Mouse (Mus musculus) intestine, embryonic 15.5 days (tissue): ENCODE results near the gene Mbd3. TPM values are rescaled to one million over a fixed set of nuclear protein-coding genes. Genes with fewer than 3 reads are reported as not detected.

Source experiments
- ATAC-seq: fragments of 200-750 bp; cut with Nextera tagmentation; 2 replicates; pipeline ENCODE4 v1.8.0; 2017; ENCODE audit warnings: moderate TSS enrichment, moderate library complexity
- H3K27ac ChIP-seq: fragments of 300-500 bp; sonication (generic); 2 replicates; pipeline ENCODE4 v1.5.1; 2015; ENCODE audit warnings: mild to moderate bottlenecking, inconsistent platforms
- H3K27me3 ChIP-seq: fragments of 300-500 bp; sonication (generic); replicated peaks from 2 replicates; pipeline ENCODE4 v1.6.1; 2015; ENCODE audit warnings: inconsistent platforms
- H3K36me3 ChIP-seq: fragments of 300-500 bp; sonication (generic); 2 replicates; pipeline ENCODE4 v1.6.1; 2015; ENCODE audit warnings: inconsistent platforms
- H3K4me1 ChIP-seq: fragments of 300-500 bp; sonication (generic); replicated peaks from 2 replicates; pipeline ENCODE4 v1.6.1; 2015; ENCODE audit warnings: inconsistent platforms
- H3K4me2 ChIP-seq: fragments of 300-500 bp; sonication (generic); replicated peaks from 2 replicates; pipeline ENCODE4 v1.6.1; 2015; ENCODE audit warnings: mild to moderate bottlenecking, inconsistent platforms
- H3K4me3 ChIP-seq: fragments of 300-500 bp; sonication (generic); replicated peaks from 2 replicates; pipeline ENCODE4 v1.5.1; 2015; ENCODE audit warnings: inconsistent platforms
- H3K9ac ChIP-seq: fragments of 300-500 bp; sonication (generic); 2 replicates; pipeline ENCODE4 v1.6.1; 2015; ENCODE audit warnings: inconsistent platforms
- H3K9me3 ChIP-seq: fragments of 300-500 bp; sonication (generic); 2 replicates; pipeline ENCODE4 v1.6.1; 2016; ENCODE audit warnings: inconsistent platforms
- WGBS: fragments of 180-500 bp; shearing (Covaris S2); methylation state at CpG from one replicate; pipeline ENCODE4 v1.1.7; 2015; 5-methylcytosine and 5-hydroxymethylcytosine counted together
- polyA plus RNA-seq: library from polyadenylated mRNA; unstranded; fragments of >200 nt; fragmentation: Nextera tagmentation; extraction: Ambion mirVana; gene quantifications from 2 replicates; pipeline ENCODE4 v1.2.1, GENCODE M21; 2015

Gene Mbd3
- polyA plus RNA-seq, 1 experiment from 2014 or later: 180 TPM

- 12% methylated on average over 8 of the region's 8 CpGs for WGBS
- no peaks in the 10 kb centered on the region for H3K9me3 ChIP-seq
- H3K4me3 ChIP-seq: peak overlapping the region; percentile 98
- no peak for ATAC-seq
- no peak overlapping the region for H3K27ac ChIP-seq
- peak overlapping the region; percentile 22; the same call in 1 of the 2 replicates for H3K4me2 ChIP-seq
- H3K36me3 ChIP-seq: peaks cover 12% of the 10 kb centered on the region
- no peaks in the 10 kb centered on the region for H3K27me3 ChIP-seq
- H3K4me1 ChIP-seq: peaks cover 26% of the 10 kb centered on the region
- H3K9ac ChIP-seq: no peak overlapping the region
Measured at GRCm38 (mm10) chr10:80434233-80434592, 34.9 kb upstream of the Mbd3 start.

- H3K36me3 ChIP-seq: peaks cover 17% of the 10 kb centered on the region
- H3K9ac ChIP-seq: peak within 1 kb of the TSS; percentile 98
- peak; percentile 95 for ATAC-seq
- H3K27me3 ChIP-seq: no peaks in the 10 kb centered on the region
- peak within 1 kb of the TSS; percentile 89 for H3K27ac ChIP-seq
- peak within 1 kb of the TSS; percentile 98 for H3K4me3 ChIP-seq
- H3K4me1 ChIP-seq: peaks cover 26% of the 10 kb centered on the region
- H3K4me2 ChIP-seq: peak within 1 kb of the TSS; percentile 81
- no peaks in the 10 kb centered on the region for H3K9me3 ChIP-seq
- under 1% methylated on average over 60 of the region's 61 CpGs for WGBS
Measured at GRCm38 (mm10) chr10:80433513-80434232, 34.3 kb upstream of the Mbd3 start, which contains the start of gene Tcf3. TSS of gene Tcf3 (minus strand) at chr10:80433647.

- Histone ChIP-seq H3K4me2 (peak overlapping the region; percentile 81), H3K27me3 (no peaks in the 10 kb centered on the region), H3K9ac (peak overlapping the region; percentile 98), H3K36me3 (peaks cover 22% of the 10 kb centered on the region), H3K9me3 (no peaks in the 10 kb centered on the region), H3K27ac (peak overlapping the region; percentile 89), H3K4me1 (peaks cover 26% of the 10 kb centered on the region), H3K4me3 (peak overlapping the region; percentile 98)
- ATAC-seq: peak; percentile 0
- WGBS: under 1% methylated on average over 60 of the region's 60 CpGs
Measured at GRCm38 (mm10) chr10:80432936-80433512, 33.7 kb upstream of the Mbd3 start.

GRCm38 (mm10) chr10:80432387-80432785 lies 33.0 kb upstream of the Mbd3 start:
- Histone ChIP-seq H3K27ac (peak overlapping the region; percentile 89; the same call in 1 of the 2 replicates), H3K27me3 (no peaks in the 10 kb centered on the region), H3K4me3 (peak overlapping the region; percentile 98), H3K4me1 (peaks cover 26% of the 10 kb centered on the region), H3K36me3 (peaks cover 28% of the 10 kb centered on the region), H3K4me2 (peak overlapping the region; percentile 81), H3K9ac (peak overlapping the region; percentile 98), H3K9me3 (no peaks in the 10 kb centered on the region)
- WGBS: 0% methylated on average over 4 of the region's 4 CpGs
- no peak for ATAC-seq

- no peak for ATAC-seq
- Histone ChIP-seq H3K9me3 (no peaks in the 10 kb centered on the region), H3K4me3 (peak overlapping the region; percentile 98), H3K27me3 (no peaks in the 10 kb centered on the region), H3K27ac (0 out of 2 replicates have a peak overlapping the region, but pooled peaks have one; percentile 36), H3K9ac (peak overlapping the region; percentile 98), H3K36me3 (peaks cover 34% of the 10 kb centered on the region), H3K4me1 (peaks cover 26% of the 10 kb centered on the region), H3K4me2 (peak overlapping the region; percentile 81)
- WGBS: 11% methylated on average over 16 of the region's 16 CpGs
Measured at GRCm38 (mm10) chr10:80431570-80432386, 32.4 kb upstream of the Mbd3 start.

GRCm38 (mm10) chr10:80430375-80430980 lies 31.1 kb upstream of the Mbd3 start:
- WGBS: 62% methylated on average over 8 of the region's 8 CpGs
- no peak for ATAC-seq
- peaks cover 47% of the 10 kb centered on the region for H3K36me3 ChIP-seq
- no peak overlapping the region for H3K4me3 ChIP-seq
- H3K27me3 ChIP-seq: no peaks in the 10 kb centered on the region
- no peak overlapping the region for H3K4me2 ChIP-seq
- H3K9ac ChIP-seq: no peak overlapping the region
- no peaks in the 10 kb centered on the region for H3K9me3 ChIP-seq
- H3K4me1 ChIP-seq: peaks cover 16% of the 10 kb centered on the region; the same call in 1 of the 2 replicates
- no peak overlapping the region for H3K27ac ChIP-seq

- Histone ChIP-seq H3K9ac (no peak overlapping the region), H3K27me3 (no peaks in the 10 kb centered on the region), H3K9me3 (no peaks in the 10 kb centered on the region), H3K27ac (no peak overlapping the region), H3K4me2 (no peak overlapping the region), H3K4me1 (peaks cover 12% of the 10 kb centered on the region; the same call in 1 of the 2 replicates), H3K4me3 (no peak overlapping the region), H3K36me3 (peaks cover 53% of the 10 kb centered on the region)
- WGBS: 81% methylated on average over 8 of the region's 8 CpGs
- ATAC-seq: no peak
Measured at GRCm38 (mm10) chr10:80429800-80430199, 30.4 kb upstream of the Mbd3 start.

- Histone ChIP-seq H3K4me3 (no peak overlapping the region), H3K9me3 (no peaks in the 10 kb centered on the region), H3K4me1 (peaks cover 34% of the 10 kb centered on the region), H3K36me3 (peaks cover 71% of the 10 kb centered on the region), H3K9ac (no peak overlapping the region), H3K27me3 (no peaks in the 10 kb centered on the region), H3K4me2 (no peak overlapping the region), H3K27ac (no peak overlapping the region)
- 96% methylated on average over 3 of the region's 3 CpGs for WGBS
- ATAC-seq: no peak
Measured at GRCm38 (mm10) chr10:80425041-80425440, 25.7 kb upstream of the Mbd3 start.

- peak overlapping the region; percentile 56 for H3K27ac ChIP-seq
- H3K9ac ChIP-seq: no peak overlapping the region
- no peaks in the 10 kb centered on the region for H3K9me3 ChIP-seq
- H3K27me3 ChIP-seq: no peaks in the 10 kb centered on the region
- no peak overlapping the region for H3K4me3 ChIP-seq
- peak; percentile 72 for ATAC-seq
- peaks cover 73% of the 10 kb centered on the region for H3K36me3 ChIP-seq
- no peak overlapping the region for H3K4me2 ChIP-seq
- peaks cover 49% of the 10 kb centered on the region for H3K4me1 ChIP-seq
- 44% methylated on average over 4 of the region's 4 CpGs for WGBS
Measured at GRCm38 (mm10) chr10:80423562-80423961, 24.2 kb upstream of the Mbd3 start.

- Histone ChIP-seq H3K27ac (peak overlapping the region; percentile 48; the same call in 1 of the 2 replicates), H3K4me3 (no peak overlapping the region), H3K9ac (no peak overlapping the region), H3K9me3 (no peaks in the 10 kb centered on the region), H3K4me1 (peaks cover 52% of the 10 kb centered on the region), H3K27me3 (no peaks in the 10 kb centered on the region), H3K36me3 (peaks cover 69% of the 10 kb centered on the region), H3K4me2 (peak overlapping the region; percentile 43)
- 69% methylated on average over 9 of the region's 9 CpGs for WGBS
- peak; percentile 68 for ATAC-seq
Measured at GRCm38 (mm10) chr10:80421651-80422472, 22.5 kb upstream of the Mbd3 start.

- no peak overlapping the region for H3K4me3 ChIP-seq
- ATAC-seq: no peak
- peak overlapping the region; percentile 26; the same call in 1 of the 2 replicates for H3K4me2 ChIP-seq
- H3K27me3 ChIP-seq: no peaks in the 10 kb centered on the region
- H3K9ac ChIP-seq: 0 out of 2 replicates have a peak overlapping the region, but pooled peaks have one; percentile 5
- peaks cover 52% of the 10 kb centered on the region for H3K4me1 ChIP-seq
- WGBS: 91% methylated on average over 8 of the region's 8 CpGs
- peak overlapping the region; percentile 48; the same call in 1 of the 2 replicates for H3K27ac ChIP-seq
- H3K9me3 ChIP-seq: no peaks in the 10 kb centered on the region
- peaks cover 69% of the 10 kb centered on the region for H3K36me3 ChIP-seq
Measured at GRCm38 (mm10) chr10:80421208-80421607, 21.9 kb upstream of the Mbd3 start.
